Mouse (Mus musculus): Measurements from ENCODE around the gene Ubac2.

DNA sequence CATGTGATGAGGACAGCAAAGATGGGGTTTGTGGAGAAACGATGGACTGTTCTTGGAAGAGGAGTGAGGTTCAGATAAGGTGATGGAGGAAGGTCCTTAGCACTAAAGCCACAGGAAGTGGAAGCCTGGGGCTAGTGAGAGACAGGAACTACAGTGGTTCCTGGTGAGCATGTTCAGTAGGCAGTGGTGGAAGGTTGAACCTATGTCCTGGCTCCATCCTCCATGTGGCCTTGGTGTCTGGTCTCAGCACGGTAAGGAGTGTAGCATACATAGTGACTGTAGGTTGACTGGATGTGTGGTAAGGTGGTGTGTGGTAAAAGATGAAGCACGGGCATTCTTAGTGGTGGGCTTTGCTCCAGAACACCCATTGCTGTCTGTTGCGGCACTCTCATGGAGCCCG, 71.5 kb downstream of the Ubac2 start:
- no peak for TF ChIP-seq CTCF (IDR thresholded peaks at IDR 0.05; ENCODE audit: low read depth)
- no peak for TF ChIP-seq EP300 (IDR thresholded peaks at IDR 0.05; ENCODE audit: low read depth)
